Mouse (Mus musculus) cerebellum, postnatal 36 days (tissue): ENCODE measurements around the gene Qpct.

Experiments
- DNase-seq, 2 experiments: peaks; one replicate each; pipeline ENCODE4 v3.0.0; 2021 to 2022; ENCODE audit warnings: mixed read lengths in 2 of 2

Qpct gene

GRCm38 (mm10) chr17:79051606-79052005 lies at the start of gene Qpct:
Gene Qpct, plus strand, starts transcription at chr17:79051906.
- no peak for DNase-seq

- DNase-seq: no peak
Measured at GRCm38 (mm10) chr17:79013625-79014024, 38.1 kb upstream of the Qpct start.

GRCm38 (mm10) chr17:79014911-79015685 lies 36.6 kb upstream of the Qpct start:
- DNase-seq: no peak

- no peak for DNase-seq
Measured at GRCm38 (mm10) chr17:79015831-79016230, 35.9 kb upstream of the Qpct start.

GRCm38 (mm10) chr17:79018422-79018821 lies 33.3 kb upstream of the Qpct start:
- no peak for DNase-seq

GRCm38 (mm10) chr17:79019726-79020207 lies 31.9 kb upstream of the Qpct start:
- DNase-seq: no peak

GRCm38 (mm10) chr17:79020208-79020983 lies 31.3 kb upstream of the Qpct start, which contains the start of gene Prkd3:
Gene Prkd3, minus strand, starts transcription at chr17:79020816.
- peak; percentile 21 to 22 for DNase-seq

GRCm38 (mm10) chr17:79020984-79021335 lies 30.7 kb upstream of the Qpct start:
- peak in 1 of 2 experiments; percentile 12 for DNase-seq

- DNase-seq: no peak
Measured at GRCm38 (mm10) chr17:79022746-79023145, 29.0 kb upstream of the Qpct start.

- no peak for DNase-seq
Measured at GRCm38 (mm10) chr17:79024544-79024943, 27.2 kb upstream of the Qpct start.

GRCm38 (mm10) chr17:79029226-79029625 lies 22.5 kb upstream of the Qpct start:
- DNase-seq: no peak

GRCm38 (mm10) chr17:79031569-79031968 lies 20.1 kb upstream of the Qpct start:
- DNase-seq: no peak

GRCm38 (mm10) chr17:79032782-79033181 lies 18.9 kb upstream of the Qpct start:
- no peak for DNase-seq

- DNase-seq: no peak
Measured at GRCm38 (mm10) chr17:79039660-79040059, 12.0 kb upstream of the Qpct start.

- DNase-seq: no peak
Measured at GRCm38 (mm10) chr17:79043705-79044104, 8.0 kb upstream of the Qpct start.

- DNase-seq: peak; percentile 11 to 14
Measured at GRCm38 (mm10) chr17:79052088-79052812, 544 bp downstream of the Qpct start.

GRCm38 (mm10) chr17:79058271-79058670 lies 6.6 kb downstream of the Qpct start:
- DNase-seq: no peak

GRCm38 (mm10) chr17:79060221-79060620 lies 8.5 kb downstream of the Qpct start:
- no peak for DNase-seq

GRCm38 (mm10) chr17:79064250-79064649 lies 12.5 kb downstream of the Qpct start:
- no peak for DNase-seq

GRCm38 (mm10) chr17:79068581-79068980 lies 16.9 kb downstream of the Qpct start:
- DNase-seq: no peak

GRCm38 (mm10) chr17:79069019-79069418 lies 17.3 kb downstream of the Qpct start:
- DNase-seq: no peak

GRCm38 (mm10) chr17:79069766-79070480 lies 18.2 kb downstream of the Qpct start:
- DNase-seq: no peak

- DNase-seq: no peak
Measured at GRCm38 (mm10) chr17:79071951-79072350, 20.2 kb downstream of the Qpct start.
